Mouse (Mus musculus) gonadal fat pad, adult 2 months (tissue): ENCODE data around the gene Ubash3a. TPM values are rescaled to one million over a fixed set of nuclear protein-coding genes. Genes with fewer than 3 reads are reported as not detected.

Experiments
- DNase-seq: peaks from one replicate; pipeline ENCODE4 v3.0.0-alpha.2; 2012; ENCODE audit warnings: low read depth
- polyA plus RNA-seq: library from polyadenylated mRNA; depleted of rRNA; stranded (reverse); fragments of >200 nt; gene quantifications from 2 replicates; pipeline ENCODE4 v1.2.3, GENCODE M21; 2012; rRNA removed

The Ubash3a gene
- 0.16 and 0.27 TPM in 2 replicates for polyA plus RNA-seq

GRCm38 (mm10) chr17:31207771-31208334 is at the start of gene Ubash3a:
TSS of gene Ubash3a (plus strand) at chr17:31207873.
- DNase-seq, result no peak

GRCm38 (mm10) chr17:31157921-31158320 is 49.8 kb upstream of the Ubash3a start:
- DNase-seq, result no peak

- DNase-seq, result no peak
These were observed 47.4 kb upstream of the Ubash3a start for GRCm38 (mm10) chr17:31160291-31160690.

GRCm38 (mm10) chr17:31162607-31163006 is 45.1 kb upstream of the Ubash3a start:
- no peak for DNase-seq

GRCm38 (mm10) chr17:31163821-31164220 is 43.9 kb upstream of the Ubash3a start:
- DNase-seq, result no peak

GRCm38 (mm10) chr17:31165127-31165526 is 42.5 kb upstream of the Ubash3a start, which contains the start of gene Tff1:
TSS of gene Tff1 (minus strand) at chr17:31165277.
- no peak for DNase-seq

- DNase-seq, result no peak
These were observed 37.9 kb upstream of the Ubash3a start for GRCm38 (mm10) chr17:31169796-31170195.

- DNase-seq, result no peak
These were observed 31.4 kb upstream of the Ubash3a start for GRCm38 (mm10) chr17:31176321-31176720.

GRCm38 (mm10) chr17:31181490-31181889 is 26.2 kb upstream of the Ubash3a start:
- no peak for DNase-seq

- no peak for DNase-seq
These were observed 24.3 kb upstream of the Ubash3a start for GRCm38 (mm10) chr17:31183180-31183974.

GRCm38 (mm10) chr17:31184269-31184990 is 23.2 kb upstream of the Ubash3a start:
- no peak for DNase-seq

- DNase-seq, result no peak
These were observed 20.3 kb upstream of the Ubash3a start for GRCm38 (mm10) chr17:31187370-31187769.

GRCm38 (mm10) chr17:31191825-31192224 is 15.8 kb upstream of the Ubash3a start:
- no peak for DNase-seq

- no peak for DNase-seq
These were observed 15.0 kb upstream of the Ubash3a start for GRCm38 (mm10) chr17:31192663-31193062.

GRCm38 (mm10) chr17:31193360-31193759 is 14.3 kb upstream of the Ubash3a start:
- no peak for DNase-seq

GRCm38 (mm10) chr17:31195207-31195606 is 12.5 kb upstream of the Ubash3a start:
- no peak for DNase-seq

- no peak for DNase-seq
These were observed 11.4 kb upstream of the Ubash3a start for GRCm38 (mm10) chr17:31196283-31196682.

GRCm38 (mm10) chr17:31198877-31199276 is 8.8 kb upstream of the Ubash3a start, which contains the start of gene Tmprss3:
TSS of gene Tmprss3 (minus strand) at chr17:31198977.
- DNase-seq, result no peak

GRCm38 (mm10) chr17:31208654-31209053 is 981 bp downstream of the Ubash3a start:
- no peak for DNase-seq

GRCm38 (mm10) chr17:31209376-31209930 is 1.8 kb downstream of the Ubash3a start:
- DNase-seq, result no peak

- DNase-seq, result no peak
These were observed 2.6 kb downstream of the Ubash3a start for GRCm38 (mm10) chr17:31210299-31210698.

- no peak for DNase-seq
These were observed 4.2 kb downstream of the Ubash3a start for GRCm38 (mm10) chr17:31211881-31212280.
